Mouse (Mus musculus) limb, embryonic 14.5 days (tissue): ENCODE results near the gene Vsir. TPM values are rescaled to one million over a fixed set of nuclear protein-coding genes. Genes with fewer than 3 reads are reported as not detected.

Experiments
- ATAC-seq: fragments of 200-750 bp; cut with Nextera tagmentation; 2 replicates; pipeline ENCODE4 v1.8.0; 2017; ENCODE audit warnings: low read depth, moderate number of reproducible peaks, moderate TSS enrichment; ENCODE audit not compliant: low FRiP score
- DNase-seq: peaks from one replicate; pipeline ENCODE4 v3.0.0-alpha.2; 2015; ENCODE audit warnings: low spot score
- H3K27ac ChIP-seq: fragments of 300-500 bp; sonication (generic); replicated peaks from 2 replicates; pipeline ENCODE4 v1.5.1; 2014; ENCODE audit warnings: low read depth, mild to moderate bottlenecking, low read length, moderate library complexity, mixed read lengths
- H3K27me3 ChIP-seq: fragments of 300-500 bp; sonication (generic); 2 replicates; pipeline ENCODE4 v1.6.1; 2014; ENCODE audit warnings: low read length, mixed read lengths; ENCODE audit not compliant: control insufficient read depth, insufficient read depth
- H3K36me3 ChIP-seq: fragments of 300-500 bp; sonication (generic); 2 replicates; pipeline ENCODE4 v1.6.1; 2014; ENCODE audit warnings: mild to moderate bottlenecking, low read length, moderate library complexity, mixed read lengths; ENCODE audit not compliant: control insufficient read depth, insufficient read depth
- H3K4me1 ChIP-seq: fragments of 300-500 bp; sonication (generic); 2 replicates; pipeline ENCODE4 v1.6.1; 2014; ENCODE audit warnings: antibody characterized with exemption, low read length, mixed read lengths; ENCODE audit not compliant: control insufficient read depth, insufficient read depth
- H3K4me2 ChIP-seq: fragments of 300-500 bp; sonication (generic); replicated peaks from 2 replicates; pipeline ENCODE4 v1.6.1; 2014; ENCODE audit warnings: low read depth, mild to moderate bottlenecking, low read length, moderate library complexity; ENCODE audit not compliant: severe bottlenecking
- H3K4me3 ChIP-seq: fragments of 300-500 bp; sonication (generic); replicated peaks from 2 replicates; pipeline ENCODE4 v1.5.1; 2014; ENCODE audit warnings: low read length
- H3K9ac ChIP-seq: fragments of 300-500 bp; sonication (generic); 2 replicates; pipeline ENCODE4 v1.6.1; 2014; ENCODE audit warnings: mild to moderate bottlenecking, low read depth, low read length, moderate library complexity; ENCODE audit not compliant: severe bottlenecking
- H3K9me3 ChIP-seq: fragments of 300-500 bp; sonication (generic); 2 replicates; pipeline ENCODE4 v1.6.1; 2016; ENCODE audit warnings: low read length; ENCODE audit not compliant: control insufficient read depth
- POLR2A ChIP-seq: fragments of 200-500 bp; IDR thresholded peaks from 2 replicates; pipeline ENCODE4 v1.8.0; 2012; ENCODE audit warnings: inconsistent platforms, mild to moderate bottlenecking, moderate library complexity, borderline replicate concordance; ENCODE audit not compliant: insufficient read depth, insufficient read length; ENCODE audit errors: extremely low read depth
- WGBS: fragments of 180-500 bp; shearing (Covaris S2); extraction: QIAGEN DNeasy Blood & Tissue Kit; methylation state at CpG from one replicate; pipeline ENCODE4 v1.1.7; 2014; 5-methylcytosine and 5-hydroxymethylcytosine counted together
- polyA plus RNA-seq, 2 experiments: library from polyadenylated mRNA; depleted of rRNA in 1 of 2; stranded (reverse) in 1 of 2; unstranded in 1 of 2; fragments of >200 nt; fragmentation: Nextera tagmentation in 1 of 2; extraction: Ambion mirVana in 1 of 2; gene quantifications; 2 replicates each; pipeline versions ENCODE4 v1.2.1 to v1.2.3; 2012 to 2014

Gene Vsir
- polyA plus RNA-seq, 2 experiments, result 4.0 to 9.4 TPM

DNA sequence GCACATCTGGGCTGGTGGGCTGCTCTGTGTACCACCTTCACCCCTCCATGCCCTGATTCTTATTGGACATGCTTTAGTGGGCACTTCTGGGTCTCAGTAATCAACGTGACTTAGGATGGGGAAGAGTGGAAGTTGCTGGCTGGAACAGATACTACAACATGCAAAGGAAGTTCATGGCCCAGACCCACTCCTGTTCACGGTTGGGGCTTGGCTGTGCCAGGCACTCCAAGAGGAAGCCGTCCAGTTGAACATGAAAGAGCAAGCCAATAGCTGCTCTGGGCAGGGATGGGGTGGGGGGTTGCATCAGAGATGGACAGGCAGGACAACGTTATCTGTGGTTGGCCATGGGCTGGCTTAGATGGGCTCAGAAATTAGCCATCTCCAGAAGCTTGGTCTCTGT lies 21.3 kb downstream of the Vsir start:
- WGBS, result 75% methylated on average over 4 of the region's 4 CpGs
- ATAC-seq (no peak), DNase-seq (no peak)
- Histone ChIP-seq H3K9ac (no peak overlapping the region), H3K27ac (no peak overlapping the region), H3K4me1 (no peaks in the 10 kb centered on the region), H3K36me3 (no peaks in the 10 kb centered on the region), H3K27me3 (no peaks in the 10 kb centered on the region), H3K4me2 (no peak overlapping the region), H3K4me3 (no peak overlapping the region), H3K9me3 (no peaks in the 10 kb centered on the region)
- no peak for TF ChIP-seq POLR2A

DNA sequence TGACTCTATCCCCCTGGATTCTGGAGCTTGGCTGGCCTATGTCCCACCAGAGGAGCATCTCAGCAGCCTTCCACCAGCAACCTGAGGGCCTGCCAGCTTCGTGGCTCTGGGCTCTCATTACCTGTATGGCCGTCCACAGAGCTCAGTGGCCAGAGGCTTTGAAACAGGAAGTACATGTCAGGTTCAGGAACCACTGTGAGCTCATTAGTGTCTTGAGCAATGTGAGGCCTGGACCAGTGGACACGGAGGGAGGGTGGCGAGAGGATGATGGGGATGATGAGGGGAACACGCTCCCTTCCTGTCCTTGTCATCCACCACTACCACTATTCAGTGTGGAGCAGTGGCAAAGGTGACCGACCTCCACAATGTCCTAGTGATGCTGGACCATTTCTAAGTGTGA lies 22.8 kb downstream of the Vsir start:
- no peak overlapping the region for H3K4me2 ChIP-seq
- ATAC-seq (no peak), DNase-seq (no peak)
- peaks cover 9% of the 10 kb centered on the region for H3K4me1 ChIP-seq
- no peaks in the 10 kb centered on the region for H3K9me3 ChIP-seq
- no peaks in the 10 kb centered on the region for H3K27me3 ChIP-seq
- no peak overlapping the region for H3K4me3 ChIP-seq
- TF ChIP-seq POLR2A, result no peak
- WGBS, result 86% methylated on average over 6 of the region's 6 CpGs
- no peak overlapping the region for H3K9ac ChIP-seq
- no peaks in the 10 kb centered on the region for H3K36me3 ChIP-seq
- no peak overlapping the region for H3K27ac ChIP-seq

DNA sequence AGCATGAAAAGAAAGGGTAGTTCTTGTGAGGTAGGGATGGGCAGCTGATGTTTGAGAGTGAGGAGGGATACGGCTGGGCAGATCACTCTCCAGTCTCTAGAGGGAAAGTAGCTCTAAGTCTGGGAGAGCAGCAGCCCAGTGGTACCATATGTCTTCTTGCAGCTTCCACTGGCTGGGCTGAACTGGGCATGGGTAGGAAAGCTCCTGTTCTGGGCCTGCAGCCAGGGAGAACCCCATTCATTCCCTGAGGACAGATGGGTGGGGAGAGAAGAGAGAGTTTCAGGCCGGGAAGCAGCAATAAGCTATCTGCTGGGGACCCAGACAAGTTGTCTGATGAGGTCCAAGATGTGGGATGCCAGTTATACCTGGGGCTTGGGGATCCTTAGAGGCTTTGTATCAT lies 23.4 kb downstream of the Vsir start:
- H3K4me3 ChIP-seq, result no peak overlapping the region
- ATAC-seq (no peak), DNase-seq (no peak)
- no peak overlapping the region for H3K27ac ChIP-seq
- peaks cover 9% of the 10 kb centered on the region for H3K4me1 ChIP-seq
- H3K9ac ChIP-seq, result no peak overlapping the region
- no peak for TF ChIP-seq POLR2A
- H3K9me3 ChIP-seq, result no peaks in the 10 kb centered on the region
- H3K36me3 ChIP-seq, result no peaks in the 10 kb centered on the region
- 59% methylated on average over 2 of the region's 2 CpGs for WGBS
- no peak overlapping the region for H3K4me2 ChIP-seq
- no peaks in the 10 kb centered on the region for H3K27me3 ChIP-seq

DNA sequence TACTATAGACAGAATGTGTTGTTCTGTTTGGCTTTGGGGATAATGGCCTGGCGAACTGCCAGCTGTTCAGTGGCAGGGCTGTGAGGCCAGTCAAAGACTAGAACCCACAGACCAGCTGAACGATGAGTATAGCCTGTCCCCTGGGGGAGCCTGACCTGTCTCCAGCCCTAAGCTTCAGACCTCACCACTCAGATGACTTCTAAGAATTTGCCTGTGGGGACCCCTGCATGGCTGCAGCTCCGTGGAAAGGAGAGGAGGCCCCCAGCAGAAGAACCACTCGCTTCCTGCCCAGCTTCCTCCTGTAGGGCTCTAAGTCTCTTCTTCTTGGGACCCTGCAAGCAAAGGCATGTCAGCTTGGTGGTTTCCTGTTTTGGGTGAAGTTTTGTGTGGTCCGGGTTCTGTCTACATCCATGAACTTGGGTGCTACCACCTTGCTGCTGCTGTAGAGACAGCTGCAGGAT lies 24.0 kb downstream of the Vsir start:
- no peaks in the 10 kb centered on the region for H3K27me3 ChIP-seq
- DNase-seq, result no peak
- H3K36me3 ChIP-seq, result no peaks in the 10 kb centered on the region
- H3K9me3 ChIP-seq, result no peaks in the 10 kb centered on the region
- no peak overlapping the region for H3K27ac ChIP-seq
- no peak for TF ChIP-seq POLR2A
- no peak overlapping the region for H3K4me3 ChIP-seq
- 72% methylated on average over 5 of the region's 5 CpGs for WGBS
- H3K4me1 ChIP-seq, result peaks cover 9% of the 10 kb centered on the region
- no peak overlapping the region for H3K9ac ChIP-seq
- ATAC-seq, result no peak
- no peak overlapping the region for H3K4me2 ChIP-seq

DNA sequence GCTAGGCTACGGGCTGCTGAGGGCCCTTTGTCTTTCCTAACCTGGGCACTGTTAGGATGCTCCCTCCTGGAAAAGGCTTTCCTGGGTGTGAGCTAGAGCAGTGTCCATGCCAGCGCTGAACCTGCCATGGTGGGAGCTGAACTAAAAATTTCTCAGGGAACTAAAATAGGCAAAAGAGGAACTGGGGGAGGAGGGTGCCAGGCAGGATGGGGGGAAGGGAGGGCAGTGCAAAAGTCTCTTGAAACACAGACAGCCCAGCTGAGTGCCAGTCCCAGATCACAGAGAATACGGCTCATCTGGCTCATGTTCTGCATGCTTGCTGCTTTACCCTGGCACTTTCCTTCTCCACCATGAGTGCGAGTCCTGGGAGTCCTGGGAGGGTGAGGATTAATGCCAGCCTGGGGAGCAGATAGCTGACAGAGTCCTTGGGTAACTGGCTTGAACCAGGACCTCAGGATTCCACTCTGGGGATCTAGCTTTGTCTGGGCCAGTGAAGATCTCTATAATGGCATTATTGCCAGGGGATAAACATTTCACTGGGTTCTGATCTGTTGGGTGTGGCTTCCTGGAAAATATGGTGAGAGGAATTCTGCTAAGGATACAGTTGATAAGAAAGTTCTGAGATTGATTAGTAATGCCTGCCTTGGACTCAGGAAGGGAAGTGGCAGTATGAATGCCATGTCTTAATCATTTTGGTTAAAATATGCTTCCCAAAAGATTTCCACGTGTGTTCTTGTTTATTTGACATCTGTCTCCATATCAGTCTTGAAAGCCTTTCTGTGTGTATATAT lies 25.1 kb downstream of the Vsir start:
- WGBS, result 78% methylated on average over 5 of the region's 5 CpGs
- H3K27ac ChIP-seq, result no peak overlapping the region

More for the DNA sequence above, 25.1 kb downstream of the Vsir start:
- TF ChIP-seq POLR2A, result no peak
- DNase-seq (no peak), ATAC-seq (no peak)
- Histone ChIP-seq H3K36me3 (no peaks in the 10 kb centered on the region), H3K4me2 (no peak overlapping the region), H3K9ac (no peak overlapping the region), H3K27me3 (no peaks in the 10 kb centered on the region), H3K4me3 (no peak overlapping the region), H3K4me1 (peaks cover 9% of the 10 kb centered on the region), H3K9me3 (no peaks in the 10 kb centered on the region)
